Mouse (Mus musculus): ENCODE measurements around the gene Jmjd8. TPM values are rescaled to one million over a fixed set of nuclear protein-coding genes. Genes with fewer than 3 reads are reported as not detected.

The Jmjd8 gene
- total RNA-seq, 2 experiments from 2014 or later = 23.2 to 28.1 TPM

Other genes starting within 250 kb of the Jmjd8 start
- gene Lmf1, start 249.8 kb upstream of the Jmjd8 start, total RNA-seq (2023) = 10 to 100 TPM; 38.1 to 41.1 TPM
- gene Gng13, start 111.7 kb upstream of the Jmjd8 start, total RNA-seq (2023) = not detected
- 1 to 10 TPM; 2.6 to 3.9 TPM for gene Chtf18, start 101.4 kb upstream of the Jmjd8 start, total RNA-seq (2023)
- gene Rpusd1, start 101.2 kb upstream of the Jmjd8 start, total RNA-seq (2023) = 1 to 10 TPM; 6.6 to 7.9 TPM
- not detected for gene Mslnl, start 92.8 kb upstream of the Jmjd8 start, total RNA-seq (2023)
- gene Msln, start 74.5 kb upstream of the Jmjd8 start, total RNA-seq (2023) = 1 to 10 TPM; 1.2 to 1.3 TPM
- 10 to 100 TPM; 33.1 to 34.7 TPM for gene Narfl, start 55.1 kb upstream of the Jmjd8 start, total RNA-seq (2023)
- 10 to 100 TPM; 21.6 to 21.7 TPM for gene Haghl, start 43.2 kb upstream of the Jmjd8 start, total RNA-seq (2023)
- not detected for gene Ccdc78, start 42.3 kb upstream of the Jmjd8 start, total RNA-seq (2023)
- gene Fam173a, start 36.0 kb upstream of the Jmjd8 start, total RNA-seq (2023) = 10 to 100 TPM; 33.5 to 35.6 TPM
- gene AC134908.4, start 33.2 kb upstream of the Jmjd8 start, total RNA-seq (2023) = not detected
- 1 to 10 TPM; 8.0 to 9.9 TPM for gene Metrn, start 31.7 kb upstream of the Jmjd8 start, total RNA-seq (2023)
- under 1 TPM in 1 of 2 experiments, not detected in 1; 0.24 TPM for gene Fbxl16, start 19.8 kb upstream of the Jmjd8 start, total RNA-seq (2023)
- 10 to 100 TPM; 13.5 to 14.9 TPM for gene Wdr24, start 5.2 kb upstream of the Jmjd8 start, total RNA-seq (2023)
- gene Stub1, start 4.5 kb downstream of the Jmjd8 start, total RNA-seq (2023) = 10 to 100 TPM; 50.8 to 51.1 TPM
- gene Rhbdl1, start 8.4 kb downstream of the Jmjd8 start, total RNA-seq (2023) = 1 to 10 TPM; 1.2 to 1.7 TPM
- gene Gm20683, start 12.9 kb downstream of the Jmjd8 start, total RNA-seq (2023) = 1 to 10 TPM in 1 of 2 experiments, under 1 TPM in 1; 0.89 to 4.0 TPM
- gene Rhot2, start 16.0 kb downstream of the Jmjd8 start, total RNA-seq (2023) = 10 to 100 TPM; 28.4 to 34.3 TPM
- 1 to 10 TPM; 6.0 to 6.2 TPM for gene Wdr90, start 32.6 kb downstream of the Jmjd8 start, total RNA-seq (2023)
- gene Mcrip2, start 39.9 kb downstream of the Jmjd8 start, total RNA-seq (2023) = 1 to 10 TPM; 4.8 to 5.5 TPM
- gene Mettl26, start 46.2 kb downstream of the Jmjd8 start, total RNA-seq (2023) = 10 to 100 TPM; 10.1 to 11.1 TPM
- 1 to 10 TPM; 3.2 to 3.3 TPM for gene Wfikkn1, start 52.0 kb downstream of the Jmjd8 start, total RNA-seq (2023)
- gene Rab40c, start 90.9 kb downstream of the Jmjd8 start, total RNA-seq (2023) = 10 to 100 TPM; 16.5 to 18.1 TPM
- 10 to 100 TPM; 46.9 to 60.5 TPM for gene Pigq, start 116.1 kb downstream of the Jmjd8 start, total RNA-seq (2023)
- not detected for gene Nhlrc4, start 116.1 kb downstream of the Jmjd8 start, total RNA-seq (2023)
- gene A930017K11Rik, start 123.7 kb downstream of the Jmjd8 start, total RNA-seq (2023) = not detected
- gene Capn15, start 156.9 kb downstream of the Jmjd8 start, total RNA-seq (2023) = 10 to 100 TPM; 31.1 to 32.2 TPM
- gene Rab11fip3, start 240.7 kb downstream of the Jmjd8 start, total RNA-seq (2023) = 1 to 10 TPM; 5.1 to 6.8 TPM